Mouse (Mus musculus): ENCODE data around the gene Gatad2b.

GRCm38 (mm10) chr3:90387483-90387882 is 94.5 kb downstream of the Gatad2b start:
- TF ChIP-seq GATA1 (IDR thresholded peaks at IDR 0.05; ENCODE audit: low read length) (no peak), TAL1 (IDR thresholded peaks at IDR 0.05; ENCODE audit: low read length) (no peak)

All from erythroblast, embryonic 14.5 days (primary cell).